Mouse (Mus musculus): ENCODE measurements around the gene Haao. TPM values are rescaled to one million over a fixed set of nuclear protein-coding genes. Genes with fewer than 3 reads are reported as not detected.

The Haao gene
- polyA plus RNA-seq, 1 experiment from 2014 or later: not detected

DNA sequence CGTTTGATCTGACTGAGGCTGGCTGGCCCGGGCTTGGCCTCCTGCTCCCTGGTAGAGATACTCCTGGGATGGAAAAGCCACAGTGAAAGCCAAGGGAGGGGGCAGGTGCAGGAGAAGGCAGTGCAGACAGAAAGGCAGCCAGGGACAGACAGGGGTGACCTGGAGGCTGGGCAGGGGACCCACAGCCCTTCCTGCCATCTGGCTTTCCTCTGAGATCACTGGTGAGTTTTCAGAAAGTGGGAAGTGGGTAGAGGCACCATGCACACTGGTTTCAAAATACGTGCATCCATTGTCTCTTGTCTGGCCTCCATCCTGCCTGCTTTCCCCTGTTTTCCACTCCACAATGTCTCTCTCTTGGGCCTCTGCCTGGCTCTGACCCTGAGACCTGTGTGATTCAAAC lies 18.4 kb downstream of the Haao start:
- 81% methylated on average over 3 of the region's 3 CpGs for WGBS
- Histone ChIP-seq H3K4me2 (replicated peaks) (no peak overlapping the region), H3K4me3 (no peak overlapping the region), H3K36me3 (no peaks in the 10 kb centered on the region), H3K27ac (replicated peaks) (no peak overlapping the region), H3K9ac (replicated peaks) (no peak overlapping the region), H3K27me3 (no peaks in the 10 kb centered on the region), H3K9me3 (no peaks in the 10 kb centered on the region), H3K4me1 (no peaks in the 10 kb centered on the region)
- no peak for ATAC-seq (replicated peaks)

DNA sequence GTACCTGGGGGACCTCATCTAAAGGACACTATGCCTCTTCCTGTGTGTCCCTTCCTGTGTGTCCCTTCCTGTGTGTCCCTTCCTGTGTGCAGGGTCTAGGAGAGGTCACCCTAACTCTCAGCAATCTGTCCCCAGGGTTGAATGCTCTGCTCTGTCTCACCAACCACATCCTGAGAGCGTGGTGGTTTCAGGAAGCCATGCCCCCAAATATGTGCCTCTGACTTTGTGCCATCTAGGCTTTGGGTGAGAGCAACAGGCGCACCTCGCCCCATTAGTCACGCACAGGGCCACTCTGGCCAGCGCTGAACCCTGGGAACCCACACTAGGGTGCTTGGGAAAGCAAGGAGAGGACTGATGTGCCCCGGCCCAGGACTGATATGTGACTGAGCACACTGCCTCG lies 23.9 kb downstream of the Haao start:
- WGBS: 88% methylated on average over 7 of the region's 7 CpGs
- no peak for ATAC-seq (replicated peaks)
- no peak overlapping the region for H3K27ac ChIP-seq (replicated peaks)
- H3K4me3 ChIP-seq: no peak overlapping the region
- H3K36me3 ChIP-seq: no peaks in the 10 kb centered on the region
- no peaks in the 10 kb centered on the region for H3K27me3 ChIP-seq
- no peak overlapping the region for H3K9ac ChIP-seq (replicated peaks)
- no peaks in the 10 kb centered on the region for H3K9me3 ChIP-seq
- no peak overlapping the region for H3K4me2 ChIP-seq (replicated peaks)
- H3K4me1 ChIP-seq: peaks cover 14% of the 10 kb centered on the region

GRCm38 (mm10) chr17:83821876-83822275 lies 25.9 kb downstream of the Haao start:
- H3K36me3 ChIP-seq: no peaks in the 10 kb centered on the region
- ATAC-seq (replicated peaks): no peak
- H3K9me3 ChIP-seq: no peaks in the 10 kb centered on the region
- H3K4me3 ChIP-seq: no peak overlapping the region
- H3K27ac ChIP-seq (replicated peaks): no peak overlapping the region
- H3K4me2 ChIP-seq (replicated peaks): no peak overlapping the region
- WGBS: 90% methylated on average over 3 of the region's 3 CpGs
- no peaks in the 10 kb centered on the region for H3K27me3 ChIP-seq
- H3K4me1 ChIP-seq: peaks cover 14% of the 10 kb centered on the region
- no peak overlapping the region for H3K9ac ChIP-seq (replicated peaks)

DNA sequence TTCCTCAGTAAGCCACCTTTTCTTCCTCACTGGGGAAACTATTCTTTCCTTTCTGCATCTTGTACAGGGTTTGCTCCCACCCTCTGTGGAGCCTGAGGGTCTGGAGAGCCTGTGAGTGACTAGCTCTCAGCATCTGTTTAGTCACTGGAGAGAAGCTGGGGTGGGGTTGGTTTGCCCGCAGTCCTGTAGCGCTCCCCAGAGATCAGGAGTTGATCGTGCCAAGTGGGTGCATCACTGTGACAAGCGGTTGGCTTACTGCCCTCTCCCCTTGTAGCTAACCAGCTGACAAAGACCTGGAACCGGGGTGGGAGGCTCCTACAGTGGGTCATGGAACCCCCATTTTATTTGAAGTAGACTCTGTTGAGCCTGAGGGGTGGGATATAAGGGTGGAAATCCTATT lies 27.1 kb downstream of the Haao start:
- Histone ChIP-seq H3K27ac (replicated peaks) (no peak overlapping the region), H3K4me1 (peaks cover 14% of the 10 kb centered on the region), H3K4me2 (replicated peaks) (no peak overlapping the region), H3K27me3 (no peaks in the 10 kb centered on the region), H3K9ac (replicated peaks) (no peak overlapping the region), H3K36me3 (no peaks in the 10 kb centered on the region), H3K9me3 (no peaks in the 10 kb centered on the region), H3K4me3 (no peak overlapping the region)
- ATAC-seq (replicated peaks): no peak; the same call in 1 of the 2 replicates
- WGBS: 62% methylated on average over 5 of the region's 5 CpGs

DNA sequence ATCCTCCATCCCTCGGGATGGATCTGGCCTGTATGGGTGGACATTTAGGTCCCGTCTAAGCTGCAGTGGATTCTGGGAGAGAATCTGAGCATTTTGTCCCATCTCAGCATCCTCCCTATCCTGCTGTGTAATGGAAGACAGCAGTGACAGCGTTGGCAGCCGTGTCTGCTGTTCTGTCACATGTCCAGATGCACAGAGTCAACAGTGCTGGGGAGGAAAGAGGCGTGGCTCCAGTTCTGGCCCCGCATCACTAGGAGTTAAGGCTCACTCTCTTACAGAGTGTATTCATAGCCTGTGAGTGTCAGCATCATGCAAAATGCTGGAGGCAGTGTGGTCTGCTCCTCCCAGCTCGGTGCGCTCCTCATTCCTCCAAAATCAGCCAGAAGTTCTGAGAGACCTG lies 28.3 kb downstream of the Haao start:
- ATAC-seq (replicated peaks): peak; percentile 13; the same call in 1 of the 2 replicates
- no peak overlapping the region for H3K4me2 ChIP-seq (replicated peaks)
- H3K4me3 ChIP-seq: no peak overlapping the region
- no peaks in the 10 kb centered on the region for H3K36me3 ChIP-seq
- WGBS: 75% methylated on average over 8 of the region's 8 CpGs
- H3K27me3 ChIP-seq: no peaks in the 10 kb centered on the region
- H3K4me1 ChIP-seq: peaks cover 14% of the 10 kb centered on the region
- H3K9ac ChIP-seq (replicated peaks): no peak overlapping the region
- no peak overlapping the region for H3K27ac ChIP-seq (replicated peaks)
- no peaks in the 10 kb centered on the region for H3K9me3 ChIP-seq

DNA sequence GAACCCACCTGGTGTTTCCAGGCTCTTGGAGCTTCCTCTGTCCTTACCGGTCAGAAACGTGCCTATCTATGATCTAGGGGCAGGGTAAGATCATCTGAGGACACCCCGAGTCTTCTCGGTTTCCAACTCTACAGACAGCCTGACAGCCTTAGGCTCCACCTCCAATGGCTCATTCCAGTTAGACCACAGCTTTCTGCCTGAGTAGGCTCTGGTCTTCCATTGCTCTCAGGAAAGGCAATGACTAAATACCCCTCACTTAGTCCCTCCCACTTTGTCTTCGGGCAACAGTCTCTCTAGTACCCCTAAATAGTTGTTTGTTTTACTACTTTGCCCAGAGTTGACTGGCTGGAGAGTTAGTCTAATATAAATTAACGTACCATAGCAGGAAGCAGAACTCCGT lies 30.8 kb downstream of the Haao start:
- no peaks in the 10 kb centered on the region for H3K27me3 ChIP-seq
- H3K36me3 ChIP-seq: no peaks in the 10 kb centered on the region
- no peak overlapping the region for H3K27ac ChIP-seq (replicated peaks)
- WGBS: 89% methylated on average over 7 of the region's 7 CpGs
- no peaks in the 10 kb centered on the region for H3K9me3 ChIP-seq
- H3K4me1 ChIP-seq: peaks cover 14% of the 10 kb centered on the region
- no peak overlapping the region for H3K9ac ChIP-seq (replicated peaks)
- H3K4me3 ChIP-seq: no peak overlapping the region
- H3K4me2 ChIP-seq (replicated peaks): no peak overlapping the region
- no peak for ATAC-seq (replicated peaks)

DNA sequence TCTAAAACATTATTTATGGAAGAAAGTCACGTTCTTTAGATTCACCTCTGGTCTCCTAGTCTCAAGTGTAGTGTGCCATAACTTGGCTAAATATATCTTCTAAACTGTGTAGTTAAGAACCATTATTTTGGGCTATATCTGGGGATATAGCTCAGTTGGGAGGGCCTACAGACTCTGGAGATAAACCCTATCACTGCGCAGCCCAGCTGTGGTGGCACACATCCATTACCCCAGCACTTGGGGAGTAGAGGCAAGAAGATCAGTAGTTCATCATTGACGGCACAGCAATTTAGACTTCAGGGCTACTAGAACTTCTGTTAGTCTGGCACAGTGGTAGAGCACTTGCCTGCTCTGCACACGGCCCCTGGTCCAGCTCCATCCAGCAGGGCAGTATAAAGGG lies 34.7 kb downstream of the Haao start:
- Histone ChIP-seq H3K9me3 (no peaks in the 10 kb centered on the region), H3K4me1 (no peaks in the 10 kb centered on the region), H3K4me3 (no peak overlapping the region), H3K4me2 (replicated peaks) (no peak overlapping the region), H3K27ac (replicated peaks) (no peak overlapping the region), H3K36me3 (no peaks in the 10 kb centered on the region; the same call in 1 of the 2 replicates), H3K27me3 (no peaks in the 10 kb centered on the region), H3K9ac (replicated peaks) (no peak overlapping the region)
- no peak for ATAC-seq (replicated peaks)
- WGBS: 91% methylated on average over 4 of the region's 4 CpGs

DNA sequence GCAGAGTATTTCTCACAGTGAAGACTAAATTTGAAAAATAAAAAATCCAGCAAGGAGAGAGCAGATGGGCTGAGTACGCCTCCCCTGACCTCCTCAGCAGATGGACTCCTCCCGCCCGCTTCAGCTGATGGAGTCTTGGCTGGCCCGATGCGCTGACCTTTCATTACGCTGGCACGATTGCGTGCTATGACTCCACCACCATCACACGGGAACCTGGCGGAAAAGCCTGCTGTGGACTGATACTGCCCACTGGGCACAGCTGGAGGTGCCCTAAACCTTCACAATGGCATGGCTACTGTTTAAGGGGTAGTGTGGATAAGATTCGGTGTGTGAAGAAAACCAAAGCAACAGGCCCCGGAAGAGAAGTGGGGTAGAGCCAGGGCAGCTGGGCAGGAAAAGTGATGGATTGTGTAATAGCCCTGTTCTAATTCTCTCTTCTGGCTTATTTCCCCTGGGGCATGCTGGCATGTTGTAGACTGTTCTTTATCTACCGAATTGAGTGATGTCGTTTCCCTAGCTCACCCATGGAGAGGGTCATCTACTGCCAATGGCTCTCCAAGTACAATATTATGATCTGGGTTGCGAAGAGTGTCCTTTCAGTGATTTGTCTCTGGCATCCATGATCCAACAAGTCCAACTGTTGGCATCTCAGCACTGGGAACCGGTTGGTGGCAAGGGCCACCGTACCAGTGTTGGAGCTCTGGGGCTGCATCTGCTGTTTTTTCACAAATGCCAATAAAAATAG lies 35.4 kb downstream of the Haao start:
- Histone ChIP-seq H3K27ac (replicated peaks) (no peak overlapping the region), H3K4me3 (no peak overlapping the region)

GRCm38 (mm10) chr17:83810285-83810684 lies 37.5 kb downstream of the Haao start:
- Histone ChIP-seq H3K36me3 (peaks cover 6% of the 10 kb centered on the region; the same call in 1 of the 2 replicates), H3K4me3 (no peak overlapping the region), H3K4me2 (replicated peaks) (no peak overlapping the region), H3K4me1 (no peaks in the 10 kb centered on the region), H3K9me3 (no peaks in the 10 kb centered on the region), H3K9ac (replicated peaks) (no peak overlapping the region), H3K27me3 (no peaks in the 10 kb centered on the region), H3K27ac (replicated peaks) (no peak overlapping the region)
- WGBS: 99% methylated on average over 5 of the region's 5 CpGs
- ATAC-seq (replicated peaks): no peak

More for the DNA sequence above, 35.4 kb downstream of the Haao start:
- ATAC-seq (replicated peaks): no peak; the same call in 1 of the 2 replicates
- Histone ChIP-seq H3K27me3 (no peaks in the 10 kb centered on the region), H3K9ac (replicated peaks) (no peak overlapping the region), H3K36me3 (no peaks in the 10 kb centered on the region; the same call in 1 of the 2 replicates), H3K4me2 (replicated peaks) (no peak overlapping the region), H3K9me3 (no peaks in the 10 kb centered on the region), H3K4me1 (no peaks in the 10 kb centered on the region)
- 85% methylated on average over 17 of the region's 17 CpGs for WGBS

- Histone ChIP-seq H3K9me3 (no peaks in the 10 kb centered on the region), H3K27ac (replicated peaks) (no peak overlapping the region), H3K9ac (replicated peaks) (no peak overlapping the region), H3K36me3 (peaks cover 12% of the 10 kb centered on the region; the same call in 1 of the 2 replicates), H3K4me1 (no peaks in the 10 kb centered on the region), H3K27me3 (no peaks in the 10 kb centered on the region), H3K4me3 (no peak overlapping the region), H3K4me2 (replicated peaks) (no peak overlapping the region)
- WGBS: 91% methylated on average over 17 of the region's 17 CpGs
- no peak for ATAC-seq (replicated peaks)
These were observed 38.5 kb downstream of the Haao start for GRCm38 (mm10) chr17:83809197-83809829.

DNA sequence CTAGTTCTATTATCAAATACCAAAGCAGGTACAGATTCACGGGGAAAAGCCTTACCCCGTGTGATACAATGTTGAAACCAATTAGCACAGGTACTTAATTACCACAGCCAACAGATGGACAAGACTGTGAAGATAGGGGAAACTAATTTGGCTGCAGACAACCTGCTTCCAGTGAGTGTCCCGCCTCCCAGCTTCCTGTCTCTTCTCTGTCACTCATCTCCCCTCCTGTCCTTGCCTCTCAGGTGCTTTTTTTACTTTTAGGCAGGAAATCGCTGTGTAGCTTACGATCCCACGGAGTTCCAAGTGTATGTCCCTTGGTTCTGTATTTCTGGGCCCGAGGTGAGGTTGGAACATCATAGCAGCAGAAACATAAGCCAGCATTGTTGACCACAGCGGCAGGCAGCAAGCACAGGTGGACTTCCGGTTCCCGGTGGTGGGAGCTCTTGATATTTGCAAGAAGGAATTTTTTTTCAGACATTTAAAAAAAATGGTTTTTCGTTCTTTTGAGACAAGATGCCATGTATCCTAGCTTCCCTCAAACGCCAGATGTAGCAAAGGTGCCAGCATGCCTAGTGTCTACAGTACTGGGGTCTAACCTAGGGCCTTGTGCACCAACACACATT lies 39.2 kb downstream of the Haao start:
- Histone ChIP-seq H3K27me3 (no peaks in the 10 kb centered on the region), H3K4me3 (no peak overlapping the region), H3K27ac (replicated peaks) (no peak overlapping the region), H3K9ac (replicated peaks) (no peak overlapping the region), H3K4me1 (no peaks in the 10 kb centered on the region), H3K9me3 (no peaks in the 10 kb centered on the region), H3K36me3 (peaks cover 13% of the 10 kb centered on the region; the same call in 1 of the 2 replicates), H3K4me2 (replicated peaks) (no peak overlapping the region)
- no peak for ATAC-seq (replicated peaks)
- WGBS: 87% methylated on average over 12 of the region's 12 CpGs

DNA sequence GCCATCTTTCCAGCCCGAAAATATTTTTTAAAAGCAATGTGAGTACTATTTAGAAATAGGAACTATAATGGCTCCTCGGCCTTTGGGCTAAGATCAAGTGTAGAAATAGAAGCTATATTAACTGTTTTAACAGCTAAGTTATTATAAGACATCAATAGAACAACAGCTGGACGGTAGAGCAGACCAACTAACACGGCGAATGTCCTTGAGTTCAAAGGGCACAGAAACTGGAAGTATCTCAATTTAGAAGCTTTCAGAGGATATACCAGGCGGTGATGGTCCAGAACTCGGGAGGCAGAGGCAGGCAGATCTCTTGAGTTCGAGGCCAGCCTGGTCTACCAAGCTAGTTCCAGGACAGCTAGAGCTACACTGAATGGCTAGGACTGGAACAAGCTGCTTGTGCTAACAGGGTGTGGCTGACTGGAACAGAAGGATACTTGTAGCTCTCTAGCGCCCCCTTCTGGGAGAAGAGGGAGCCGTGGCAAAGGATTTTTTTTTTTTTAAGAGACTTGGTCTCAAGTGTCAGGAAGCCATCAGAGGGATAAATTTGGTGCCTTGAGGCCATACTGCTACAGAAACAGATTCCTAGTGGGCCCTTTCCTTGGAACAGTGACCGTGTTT lies 39.9 kb downstream of the Haao start:
- ATAC-seq (replicated peaks): no peak
- Histone ChIP-seq H3K9ac (replicated peaks) (no peak overlapping the region), H3K36me3 (peaks cover 13% of the 10 kb centered on the region; the same call in 1 of the 2 replicates), H3K4me2 (replicated peaks) (no peak overlapping the region), H3K4me1 (no peaks in the 10 kb centered on the region), H3K4me3 (no peak overlapping the region), H3K27me3 (no peaks in the 10 kb centered on the region), H3K27ac (replicated peaks) (no peak overlapping the region), H3K9me3 (no peaks in the 10 kb centered on the region)
- 79% methylated on average over 11 of the region's 11 CpGs for WGBS

Measured in forebrain, embryonic 15.5 days (tissue).